Mouse (Mus musculus) myocyte (in vitro differentiated cells): ENCODE measurements around the gene H2-Q7.
"Not testable (repeated sequence)": the region's sequence is repeated elsewhere in the genome, so short reads cannot be mapped to it uniquely, and the experiment has no call there.

Experiments
- MYOG ChIP-seq, 3 experiments: IDR thresholded peaks; one replicate each; pipeline ENCODE4 v1.6.1; 2011; ENCODE audit warnings: control low read depth in 2 of 3, low read depth in 2 of 3, mild to moderate bottlenecking in 2 of 3; ENCODE audit not compliant: insufficient read length in 2 of 3, control insufficient read depth in 1 of 3, insufficient read depth in 1 of 3
- POLR2A ChIP-seq: IDR thresholded peaks from one replicate; pipeline ENCODE4 v1.6.1; 2011; ENCODE audit warnings: low read depth, mild to moderate bottlenecking, control low read depth, moderate library complexity; ENCODE audit not compliant: insufficient read length
- TCF3 ChIP-seq: IDR thresholded peaks from one replicate; pipeline ENCODE4 v1.6.1; 2011; ENCODE audit warnings: low read depth, control low read depth; ENCODE audit not compliant: insufficient read length

DNA sequence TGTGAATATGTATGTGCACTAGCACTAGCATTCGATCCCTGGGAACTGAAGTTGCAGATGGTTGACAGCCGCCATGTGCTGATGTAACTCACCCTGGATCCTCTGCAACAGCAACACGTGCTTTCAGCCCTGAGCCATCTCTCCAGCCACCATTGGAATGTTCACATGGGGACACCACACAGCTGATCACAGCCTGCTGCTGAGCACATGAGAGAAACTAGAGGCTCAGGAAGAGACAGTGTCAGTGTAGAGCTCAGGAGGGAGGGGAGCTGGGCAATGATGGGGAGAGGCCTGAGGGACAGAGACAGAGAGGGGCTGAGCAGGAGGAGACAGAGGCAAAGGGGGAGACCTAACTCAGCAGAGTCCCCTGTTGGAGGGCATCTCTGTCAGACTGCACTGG is 3.4 kb upstream of the H2-Q7 start:
- TF ChIP-seq POLR2A; MYOG (IDR thresholded peaks at IDR 0.05; ENCODE audit: control insufficient read depth in 1 of 3, insufficient read depth in 1 of 3, insufficient read length in 2 of 3, low read depth in 2 of 3); TCF3: not testable (repeated sequence)
